In genomic region chr7:99441534-99442072, GRCm38 (mm10) we compare ENCODE assay signal across 7 mouse cellular contexts. TPM values are rescaled to one million over a fixed set of nuclear protein-coding genes. Genes with fewer than 3 reads are reported as not detected.
DNase-seq lines count a peak whose midpoint lies in the region; ATAC-seq lines count a peak whose summit lies in the region.

No protein-coding gene starts in this region.

- H3K27ac ChIP-seq in embryonic facial prominence, embryonic 13.5 days: no peak overlapping the region
- H3K27ac ChIP-seq in hindbrain, embryonic 11.5 days (ENCODE audit: low read depth, low read length): no peak overlapping the region
- H3K27ac ChIP-seq in limb, embryonic 12.5 days: peak overlapping the region; percentile 77

- peaks cover 28% of the 10 kb centered on the region for H3K4me1 ChIP-seq in embryonic facial prominence, embryonic 13.5 days
- H3K4me1 ChIP-seq in hindbrain, embryonic 11.5 days (replicated peaks; ENCODE audit: control insufficient read depth, insufficient read depth, low read length): peaks cover 7% of the 10 kb centered on the region
- peaks cover 39% of the 10 kb centered on the region for H3K4me1 ChIP-seq in limb, embryonic 12.5 days (replicated peaks)

- ATAC-seq in embryonic facial prominence, embryonic 13.5 days (ENCODE audit: insufficient number of reproducible peaks, insufficient read depth, low FRiP score, low TSS enrichment, low read depth): no peak
- ATAC-seq in hindbrain, embryonic 11.5 days (ENCODE audit: low FRiP score): no peak
- peak; percentile 66 for ATAC-seq in limb, embryonic 12.5 days (ENCODE audit: insufficient number of reproducible peaks, insufficient read depth, low FRiP score, low TSS enrichment, low read depth)
- ATAC-seq in inflammation-experienced regulatory T-cells, adult 6 months: no peak

- H3K4me2 ChIP-seq in embryonic facial prominence, embryonic 13.5 days: no peak overlapping the region
- no peak overlapping the region for H3K4me2 ChIP-seq in hindbrain, embryonic 11.5 days (replicated peaks; ENCODE audit: low read depth, low read length)
- 0 out of 2 replicates have a peak overlapping the region, but pooled peaks have one; percentile 5 for H3K4me2 ChIP-seq in limb, embryonic 12.5 days

- no peaks in the 10 kb centered on the region for H3K9me3 ChIP-seq in embryonic facial prominence, embryonic 13.5 days
- H3K9me3 ChIP-seq in hindbrain, embryonic 11.5 days (ENCODE audit: control insufficient read depth, low read length): no peaks in the 10 kb centered on the region
- H3K9me3 ChIP-seq in limb, embryonic 12.5 days: no peaks in the 10 kb centered on the region

- 20% methylated on average over 6 of the region's 6 CpGs for WGBS in embryonic facial prominence, embryonic 13.5 days
- WGBS in hindbrain, embryonic 11.5 days: 33% methylated on average over 6 of the region's 6 CpGs
- WGBS in limb, embryonic 12.5 days: 15% methylated on average over 6 of the region's 6 CpGs

- no peak overlapping the region for H3K4me3 ChIP-seq in embryonic facial prominence, embryonic 13.5 days
- H3K4me3 ChIP-seq in hindbrain, embryonic 11.5 days (ENCODE audit: low read depth, low read length): no peak overlapping the region
- no peak overlapping the region for H3K4me3 ChIP-seq in limb, embryonic 12.5 days (replicated peaks)

- H3K27me3 ChIP-seq in embryonic facial prominence, embryonic 13.5 days: no peaks in the 10 kb centered on the region
- H3K27me3 ChIP-seq in hindbrain, embryonic 11.5 days (ENCODE audit: control insufficient read depth, insufficient read depth, low read length): no peaks in the 10 kb centered on the region
- H3K27me3 ChIP-seq in limb, embryonic 12.5 days: no peaks in the 10 kb centered on the region; the same call in 1 of the 2 replicates

- no peaks in the 10 kb centered on the region for H3K36me3 ChIP-seq in embryonic facial prominence, embryonic 13.5 days
- no peaks in the 10 kb centered on the region for H3K36me3 ChIP-seq in hindbrain, embryonic 11.5 days (ENCODE audit: control insufficient read depth, insufficient read depth, low read length)
- H3K36me3 ChIP-seq in limb, embryonic 12.5 days: no peaks in the 10 kb centered on the region; the same call in 1 of the 2 replicates

- peak; percentile 57 to 80 for DNase-seq in adrenal gland, adult (ENCODE audit: inconsistent age in 2 of 2, low spot score in 1 of 2)
- DNase-seq in hindbrain, embryonic 11.5 days (ENCODE audit: low spot score): peak; percentile 19
- peak; percentile 73 for DNase-seq in retina, postnatal 1 day
- DNase-seq in cerebellum, postnatal 14 days: no peak

- peak overlapping the region; percentile 49; the same call in 1 of the 2 replicates for H3K9ac ChIP-seq in embryonic facial prominence, embryonic 13.5 days
- H3K9ac ChIP-seq in hindbrain, embryonic 11.5 days (ENCODE audit: low read depth, low read length): 0 out of 2 replicates have a peak overlapping the region, but pooled peaks have one; percentile 12
- H3K9ac ChIP-seq in limb, embryonic 12.5 days (replicated peaks): 0 out of 2 replicates have a peak overlapping the region, but pooled peaks have one; percentile 31

RNA-seq across cellular contexts. Expression of gene Klhl35, which starts 24.2 kb away (rescaled TPM):
- polyA plus RNA-seq in embryonic facial prominence, embryonic 13.5 days (2015; fragmentation: Nextera tagmentation; extraction: Ambion mirVana): 0.61 and 0.84 TPM in 2 replicates
- 30.3 and 35.7 TPM in 2 replicates for polyA plus RNA-seq in hindbrain, embryonic 11.5 days (2014; fragmentation: Nextera tagmentation; extraction: Ambion mirVana)
- 1.2 and 1.7 TPM in 2 replicates for polyA plus RNA-seq in limb, embryonic 12.5 days (2016; fragmentation: Nextera tagmentation; extraction: Ambion mirVana)
- under 1 TPM in 1 of 3 experiments, not detected in 2; 0.52 TPM for polyA plus RNA-seq in inflammation-experienced regulatory T-cells, adult 6 months (2017; shearing (Covaris generic))

RNA-seq across cellular contexts. Expression of gene Rps3, which starts 41.9 kb away (rescaled TPM):
- 814 and 862 TPM in 2 replicates for polyA plus RNA-seq in embryonic facial prominence, embryonic 13.5 days (2015; fragmentation: Nextera tagmentation; extraction: Ambion mirVana)
- polyA plus RNA-seq in hindbrain, embryonic 11.5 days (2014; fragmentation: Nextera tagmentation; extraction: Ambion mirVana): 696 and 707 TPM in 2 replicates
- 746 and 757 TPM in 2 replicates for polyA plus RNA-seq in limb, embryonic 12.5 days (2016; fragmentation: Nextera tagmentation; extraction: Ambion mirVana)
- 1,000 to 10,000 TPM; 2,539 to 3,992 (median 2,708) TPM for polyA plus RNA-seq in inflammation-experienced regulatory T-cells, adult 6 months (2017; shearing (Covaris generic))

Comparison
In these comparisons a context has a peak if more than half of its experiments do, and no peak if none do; other contexts are left out.
1. DNase-seq: peak in adrenal gland, adult (2 of 2), hindbrain, embryonic 11.5 days (single experiment) and retina, postnatal 1 day (single experiment); none in cerebellum, postnatal 14 days (0 of 2).
2. RNA of gene Klhl35, which starts 24.2 kb away (polyA plus RNA-seq): 30.3 to 35.7 TPM in hindbrain, embryonic 11.5 days; 1.2 to 1.7 TPM in limb, embryonic 12.5 days, 0.61 to 0.84 TPM in embryonic facial prominence, embryonic 13.5 days and 0.52 TPM in inflammation-experienced regulatory T-cells, adult 6 months; every median in the first group is over 10 times any median in the second.
3. Peak in every context shown above with its lines, with median percentiles within 50 percentile points of each other: H3K9ac ChIP-seq.